Mouse (Mus musculus) C2C12 (cell line): Measurements from ENCODE around the gene Dlgap1.

Experiments used
- CEBPB ChIP-seq: IDR thresholded peaks from one replicate; pipeline ENCODE4 v1.6.1; 2011; ENCODE audit warnings: low read depth, mild to moderate bottlenecking, control low read depth, moderate library complexity
- CTCF ChIP-seq: IDR thresholded peaks from one replicate; pipeline ENCODE4 v1.5.1; 2011; ENCODE audit not compliant: control insufficient read depth, insufficient read depth, insufficient read length
- MAX ChIP-seq: IDR thresholded peaks from one replicate; pipeline ENCODE4 v1.6.1; 2011; ENCODE audit warnings: mild to moderate bottlenecking, control low read depth
- MYOG ChIP-seq: IDR thresholded peaks from one replicate; pipeline ENCODE4 v1.6.1; 2011; ENCODE audit not compliant: control insufficient read depth, insufficient read length; ENCODE audit errors: extremely low read depth

DNA sequence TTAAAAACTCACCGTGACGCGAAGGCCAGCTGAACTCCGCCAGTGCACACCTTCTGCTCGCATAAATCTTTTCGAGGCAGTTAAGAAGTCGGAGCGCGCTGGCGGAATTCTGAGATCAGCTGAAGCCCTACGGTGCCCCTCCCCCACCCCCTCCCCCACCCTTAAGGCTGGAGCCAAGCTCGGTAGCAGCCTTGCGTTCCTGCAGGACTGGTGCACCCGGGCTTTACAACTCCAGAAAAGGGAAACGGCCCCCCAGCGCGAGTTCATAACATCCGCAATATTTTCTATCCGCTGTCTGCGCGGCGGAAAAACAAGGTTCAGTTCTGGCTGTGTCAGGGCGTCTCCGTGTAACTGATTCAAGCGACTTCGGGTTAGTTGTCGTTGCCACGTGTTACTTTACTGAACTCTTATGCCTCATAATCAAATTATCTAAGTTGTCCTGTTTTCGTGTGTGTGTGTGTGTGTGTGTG lies 884.6 kb downstream of the Dlgap1 start, which contains the start of gene Tgif1:
- TF ChIP-seq MYOG = no peak
- TF ChIP-seq MAX = no peak
- TF ChIP-seq CTCF = no peak
- no peak for TF ChIP-seq CEBPB
